Mouse (Mus musculus): Measurements from ENCODE around the gene Prss23. TPM values are rescaled to one million over a fixed set of nuclear protein-coding genes. Genes with fewer than 3 reads are reported as not detected.

Prss23 gene
- total and polyA plus RNA-seq, 3 experiments = 18.9 to 50.1 (median 20.6) TPM

GRCm38 (mm10) chr7:89554068-89554467 lies 27.1 kb upstream of the Prss23 start:
- no peak overlapping the region for H3K27ac ChIP-seq
- 92% methylated on average over 1 of the region's 1 CpGs for WGBS
- H3K4me3 ChIP-seq = no peak overlapping the region
- no peak for TF ChIP-seq POLR2A (IDR thresholded peaks at IDR 0.05; ENCODE audit: insufficient read depth, low read depth, low read length)
- H3K36me3 ChIP-seq (ENCODE audit: control insufficient read depth, insufficient read depth, low read length) = no peaks in the 10 kb centered on the region
- H3K9ac ChIP-seq (ENCODE audit: low read depth, low read length) = no peak overlapping the region
- no peaks in the 10 kb centered on the region for H3K27me3 ChIP-seq (ENCODE audit: control insufficient read depth, insufficient read depth, low read length)
- intact Hi-C loops (cut with DNase I) = no loop called here
- DNase-seq = no peak
- no peaks in the 10 kb centered on the region for H3K79me2 ChIP-seq (replicated peaks; ENCODE audit: control insufficient read depth, insufficient read depth, low read length)
- H3K4me1 ChIP-seq (ENCODE audit: control insufficient read depth, insufficient read depth, low read length) = no peaks in the 10 kb centered on the region

DNA sequence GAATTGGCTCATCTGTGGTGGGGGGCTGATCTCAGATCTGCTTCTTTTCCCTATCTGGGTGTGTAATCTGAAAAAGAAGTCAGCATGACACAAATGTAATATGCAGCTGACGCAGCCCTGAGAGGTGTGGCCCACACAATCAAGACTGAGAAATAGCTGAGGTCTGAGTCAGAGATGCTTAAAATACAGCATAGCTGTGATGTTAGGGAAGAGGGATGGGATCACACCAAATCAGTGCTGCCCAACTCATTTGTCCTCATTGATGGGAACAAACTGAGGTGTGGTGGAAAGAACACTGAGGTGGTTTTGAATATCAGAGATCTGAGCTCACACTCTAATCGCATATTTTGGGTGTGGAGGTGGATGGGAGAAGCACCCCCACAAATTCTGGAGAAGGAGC lies 14.0 kb upstream of the Prss23 start:
- no peaks in the 10 kb centered on the region for H3K79me2 ChIP-seq (replicated peaks; ENCODE audit: control insufficient read depth, insufficient read depth, low read length)
- intact Hi-C loops (cut with DNase I) = no loop called here
- H3K4me3 ChIP-seq = no peak overlapping the region
- TF ChIP-seq EP300 (IDR thresholded peaks at IDR 0.05; ENCODE audit: insufficient read depth, low read depth, low read length) (no peak), CTCF (IDR thresholded peaks at IDR 0.05) (no peak)
- peaks cover 1% of the 10 kb centered on the region; the same call in 1 of the 2 replicates for H3K4me1 ChIP-seq (ENCODE audit: control insufficient read depth, insufficient read depth, low read length)
- DNase-seq = no peak
- no peak overlapping the region for H3K9ac ChIP-seq (ENCODE audit: low read depth, low read length)
- H3K27me3 ChIP-seq (ENCODE audit: control insufficient read depth, insufficient read depth, low read length) = no peaks in the 10 kb centered on the region
- no peaks in the 10 kb centered on the region for H3K36me3 ChIP-seq (ENCODE audit: control insufficient read depth, insufficient read depth, low read length)
- H3K27ac ChIP-seq = no peak overlapping the region
- WGBS = 56% methylated on average over 2 of the region's 2 CpGs

- Histone ChIP-seq H3K79me2 (replicated peaks; ENCODE audit: control insufficient read depth, insufficient read depth, low read length) (no peaks in the 10 kb centered on the region), H3K4me1 (ENCODE audit: control insufficient read depth, insufficient read depth, low read length) (peaks cover 1% of the 10 kb centered on the region; the same call in 1 of the 2 replicates), H3K27ac (no peak overlapping the region), H3K27me3 (ENCODE audit: control insufficient read depth, insufficient read depth, low read length) (no peaks in the 10 kb centered on the region), H3K36me3 (ENCODE audit: control insufficient read depth, insufficient read depth, low read length) (no peaks in the 10 kb centered on the region), H3K9ac (ENCODE audit: low read depth, low read length) (no peak overlapping the region), H3K4me3 (no peak overlapping the region)
- intact Hi-C loops (cut with DNase I) = no loop called here
- 78% methylated on average over 6 of the region's 6 CpGs for WGBS
- DNase-seq = no peak
- TF ChIP-seq EP300 (IDR thresholded peaks at IDR 0.05; ENCODE audit: insufficient read depth, low read depth, low read length) = no peak
- no peak for TF ChIP-seq POLR2A (IDR thresholded peaks at IDR 0.05; ENCODE audit: insufficient read depth, low read depth, low read length)
- no peak for TF ChIP-seq CTCF (IDR thresholded peaks at IDR 0.05)
Observed at GRCm38 (mm10) chr7:89539391-89539790, 12.4 kb upstream of the Prss23 start.

GRCm38 (mm10) chr7:89527430-89527856 lies 456 bp upstream of the Prss23 start:
- no peaks in the 10 kb centered on the region for H3K27me3 ChIP-seq (ENCODE audit: control insufficient read depth, insufficient read depth, low read length)
- TF ChIP-seq EP300 (IDR thresholded peaks at IDR 0.05; ENCODE audit: insufficient read depth, low read depth, low read length) (no peak), POLR2A (IDR thresholded peaks at IDR 0.05; ENCODE audit: insufficient read depth, low read depth, low read length) (no peak), CTCF (IDR thresholded peaks at IDR 0.05) (no peak)
- no peaks in the 10 kb centered on the region for H3K36me3 ChIP-seq (ENCODE audit: control insufficient read depth, insufficient read depth, low read length)
- H3K4me3 ChIP-seq = no peak overlapping the region
- DNase-seq = no peak
- H3K4me1 ChIP-seq (ENCODE audit: control insufficient read depth, insufficient read depth, low read length) = no peaks in the 10 kb centered on the region
- no peak overlapping the region for H3K9ac ChIP-seq (ENCODE audit: low read depth, low read length)
- H3K27ac ChIP-seq = no peak overlapping the region
- 80% methylated on average over 4 of the region's 4 CpGs for WGBS
- H3K79me2 ChIP-seq (replicated peaks; ENCODE audit: control insufficient read depth, insufficient read depth, low read length) = no peaks in the 10 kb centered on the region
- intact Hi-C loops (cut with DNase I) = no loop called here

DNA sequence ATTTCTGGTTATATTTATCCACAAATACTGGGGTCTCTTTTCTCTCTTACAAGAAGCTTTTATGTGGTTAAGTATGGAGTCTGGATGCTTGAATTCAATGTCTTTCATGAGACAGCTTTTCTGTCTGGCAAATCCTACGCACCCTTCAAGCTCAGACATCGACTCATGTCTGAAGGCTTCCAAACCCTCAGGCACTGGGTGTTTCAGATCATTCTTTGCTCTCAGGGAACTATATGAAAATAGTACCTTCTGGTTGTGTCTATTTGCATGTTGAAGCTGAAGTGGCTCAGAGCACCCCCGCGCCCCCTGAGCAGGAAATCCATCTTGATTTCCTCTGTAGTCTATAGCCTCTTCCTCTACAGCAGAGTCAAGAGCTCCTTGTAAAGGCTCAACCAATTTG lies 3.2 kb downstream of the Prss23 start:
- 84% methylated on average over 4 of the region's 4 CpGs for WGBS
- no peaks in the 10 kb centered on the region for H3K27me3 ChIP-seq (ENCODE audit: control insufficient read depth, insufficient read depth, low read length)
- TF ChIP-seq CTCF (IDR thresholded peaks at IDR 0.05) (no peak), POLR2A (IDR thresholded peaks at IDR 0.05; ENCODE audit: insufficient read depth, low read depth, low read length) (no peak), EP300 (IDR thresholded peaks at IDR 0.05; ENCODE audit: insufficient read depth, low read depth, low read length) (no peak)
- no peak overlapping the region for H3K4me3 ChIP-seq
- no peaks in the 10 kb centered on the region for H3K79me2 ChIP-seq (replicated peaks; ENCODE audit: control insufficient read depth, insufficient read depth, low read length)
- H3K36me3 ChIP-seq (ENCODE audit: control insufficient read depth, insufficient read depth, low read length) = no peaks in the 10 kb centered on the region
- H3K9ac ChIP-seq (ENCODE audit: low read depth, low read length) = no peak overlapping the region
- DNase-seq = no peak
- H3K27ac ChIP-seq = no peak overlapping the region
- intact Hi-C loops (cut with DNase I) = no loop called here
- no peaks in the 10 kb centered on the region for H3K4me1 ChIP-seq (ENCODE audit: control insufficient read depth, insufficient read depth, low read length)

DNA sequence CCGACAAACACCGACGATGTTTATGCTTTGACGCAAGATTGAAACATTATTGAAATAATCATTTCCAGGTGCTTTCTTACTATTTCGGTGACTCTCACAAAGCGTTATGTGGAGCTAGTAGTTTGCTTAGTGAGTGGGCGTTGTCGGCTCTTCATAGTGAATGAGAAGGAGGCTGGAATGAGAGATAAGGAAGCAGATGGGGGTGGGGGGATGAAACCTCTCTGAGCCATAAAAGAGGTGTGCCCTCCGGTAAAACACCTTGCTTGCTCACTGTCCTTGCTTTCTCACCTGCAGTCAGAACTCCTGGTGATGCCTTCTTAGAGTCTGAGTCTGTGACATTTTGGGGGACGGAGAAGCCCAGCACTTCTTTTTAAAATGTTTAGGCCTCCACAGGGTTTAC lies 4.8 kb downstream of the Prss23 start:
- DNase-seq = no peak
- Histone ChIP-seq H3K4me1 (ENCODE audit: control insufficient read depth, insufficient read depth, low read length) (no peaks in the 10 kb centered on the region), H3K79me2 (replicated peaks; ENCODE audit: control insufficient read depth, insufficient read depth, low read length) (no peaks in the 10 kb centered on the region), H3K36me3 (ENCODE audit: control insufficient read depth, insufficient read depth, low read length) (no peaks in the 10 kb centered on the region), H3K4me3 (no peak overlapping the region), H3K27ac (no peak overlapping the region), H3K9ac (ENCODE audit: low read depth, low read length) (no peak overlapping the region), H3K27me3 (ENCODE audit: control insufficient read depth, insufficient read depth, low read length) (no peaks in the 10 kb centered on the region)
- intact Hi-C loops (cut with DNase I) = no loop called here
- no peak for TF ChIP-seq CTCF (IDR thresholded peaks at IDR 0.05)
- no peak for TF ChIP-seq EP300 (IDR thresholded peaks at IDR 0.05; ENCODE audit: insufficient read depth, low read depth, low read length)
- no peak for TF ChIP-seq POLR2A (IDR thresholded peaks at IDR 0.05; ENCODE audit: insufficient read depth, low read depth, low read length)
- 36% methylated on average over 10 of the region's 10 CpGs for WGBS

Data from heart, adult 2 months (tissue).